Mouse (Mus musculus) forebrain, embryonic 10.5 days (tissue): ENCODE measurements at regions not wholly inside any gene's neighbourhood (a gene's known extent, or its start where the extent isn't known, plus 50 kb on each side); places are given as distances from the start of the nearest gene placed in this dataset.
A peak's percentile ranks its signal among the peaks of the same experiment; 100 is the strongest.

Source experiments
- DNase-seq: peaks from one replicate; pipeline ENCODE4 v3.0.0-alpha.2; 2017; ENCODE audit warnings: low spot score; ENCODE audit errors: extremely low spot score
- H3K27ac ChIP-seq: fragments of 300-500 bp; sonication (generic); 2 replicates; pipeline ENCODE4 v1.5.1; 2016; ENCODE audit warnings: mild to moderate bottlenecking
- H3K27me3 ChIP-seq: fragments of 300-500 bp; sonication (generic); 2 replicates; pipeline ENCODE4 v1.6.1; 2016; ENCODE audit warnings: mild to moderate bottlenecking; ENCODE audit not compliant: poor library complexity, severe bottlenecking
- H3K36me3 ChIP-seq: fragments of 300-500 bp; sonication (generic); replicated peaks from 2 replicates; pipeline ENCODE4 v1.6.1; 2016; ENCODE audit warnings: mild to moderate bottlenecking, moderate library complexity
- H3K4me1 ChIP-seq: fragments of 300-500 bp; sonication (generic); 2 replicates; pipeline ENCODE4 v1.6.1; 2016
- H3K4me3 ChIP-seq: fragments of 300-500 bp; sonication (generic); 2 replicates; pipeline ENCODE4 v1.5.1; 2016; ENCODE audit warnings: mild to moderate bottlenecking, moderate library complexity
- H3K9me3 ChIP-seq: fragments of 300-500 bp; sonication (generic); 2 replicates; pipeline ENCODE4 v1.6.1; 2016; ENCODE audit warnings: mild to moderate bottlenecking, moderate library complexity
- WGBS: fragments of 180-500 bp; shearing (Covaris S2); methylation state at CpG from one replicate; pipeline ENCODE4 v1.1.7; 2016; 5-methylcytosine and 5-hydroxymethylcytosine counted together

- Histone ChIP-seq H3K27me3 (no peaks in the 10 kb centered on the region), H3K9me3 (no peaks in the 10 kb centered on the region), H3K36me3 (no peaks in the 10 kb centered on the region), H3K4me1 (peaks cover 5% of the 10 kb centered on the region), H3K27ac (no peak overlapping the region), H3K4me3 (no peak overlapping the region)
- no peak for DNase-seq
- WGBS: 86% methylated on average over 3 of the region's 3 CpGs
Measured at GRCm38 (mm10) chr8:49845575-49845974, 1001.8 kb upstream of the Tenm3 start.

- no peaks in the 10 kb centered on the region for H3K36me3 ChIP-seq
- peaks cover 11% of the 10 kb centered on the region for H3K4me1 ChIP-seq
- no peak overlapping the region for H3K4me3 ChIP-seq
- DNase-seq: no peak
- peaks cover 4% of the 10 kb centered on the region; the same call in 1 of the 2 replicates for H3K27me3 ChIP-seq
- H3K9me3 ChIP-seq: no peaks in the 10 kb centered on the region
- no peak overlapping the region for H3K27ac ChIP-seq
Measured at GRCm38 (mm10) chr8:49831970-49832369, 988.2 kb upstream of the Tenm3 start.

DNA sequence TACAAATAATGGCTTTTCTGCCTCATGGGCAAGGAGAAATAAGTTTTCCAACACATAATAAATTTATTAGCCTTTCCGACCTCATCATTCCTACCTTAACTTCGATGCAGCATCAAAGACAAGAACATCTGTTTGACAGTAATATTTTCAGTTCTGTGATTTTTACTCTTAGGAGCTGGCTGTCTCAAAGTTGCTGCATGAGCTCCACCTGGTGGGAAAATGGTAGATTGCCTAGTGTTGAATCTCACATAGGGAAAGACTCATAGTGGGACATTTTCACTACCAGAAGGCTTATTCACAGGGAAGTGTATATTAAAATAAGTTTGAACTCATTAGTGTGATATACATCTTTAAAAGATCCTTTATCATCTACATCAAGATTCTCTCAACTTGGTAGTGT lies 985.6 kb upstream of the Tenm3 start:
- H3K4me3 ChIP-seq: no peak overlapping the region
- H3K27me3 ChIP-seq: peaks cover 4% of the 10 kb centered on the region; the same call in 1 of the 2 replicates
- H3K9me3 ChIP-seq: no peaks in the 10 kb centered on the region
- H3K4me1 ChIP-seq: peaks cover 15% of the 10 kb centered on the region
- 32% methylated on average over 2 of the region's 2 CpGs for WGBS
- no peaks in the 10 kb centered on the region for H3K36me3 ChIP-seq
- H3K27ac ChIP-seq: no peak overlapping the region
- peak; percentile 21 for DNase-seq

- Histone ChIP-seq H3K4me1 (peaks cover 20% of the 10 kb centered on the region), H3K36me3 (no peaks in the 10 kb centered on the region), H3K4me3 (no peak overlapping the region), H3K9me3 (no peaks in the 10 kb centered on the region), H3K27ac (no peak overlapping the region), H3K27me3 (peaks cover 4% of the 10 kb centered on the region; the same call in 1 of the 2 replicates)
- no peak for DNase-seq
Measured at GRCm38 (mm10) chr8:49826231-49826630, 982.5 kb upstream of the Tenm3 start.

GRCm38 (mm10) chr8:49825000-49825399 lies 981.2 kb upstream of the Tenm3 start:
- WGBS: 89% methylated on average over 5 of the region's 5 CpGs
- Histone ChIP-seq H3K9me3 (no peaks in the 10 kb centered on the region), H3K27ac (no peak overlapping the region), H3K36me3 (no peaks in the 10 kb centered on the region), H3K4me1 (peaks cover 20% of the 10 kb centered on the region), H3K27me3 (peaks cover 4% of the 10 kb centered on the region; the same call in 1 of the 2 replicates), H3K4me3 (no peak overlapping the region)
- DNase-seq: no peak

DNA sequence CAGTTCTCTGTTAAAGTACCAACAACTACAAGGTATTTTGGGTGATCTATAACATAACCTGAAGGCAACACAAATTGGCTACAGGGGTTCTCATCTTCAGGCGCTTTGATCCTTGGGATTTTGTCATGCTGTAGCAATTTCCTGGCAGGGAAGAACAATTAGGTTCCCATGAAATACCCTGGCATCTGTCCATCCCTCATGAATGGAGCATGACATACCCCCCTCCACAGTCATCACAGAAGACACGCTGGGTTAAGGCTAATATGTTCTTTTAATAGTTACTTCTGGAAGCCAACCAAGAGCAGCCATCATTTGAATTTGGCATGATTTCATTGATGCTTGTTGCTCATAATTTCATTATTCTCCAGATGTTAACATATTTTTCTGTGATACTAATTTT lies 979.0 kb upstream of the Tenm3 start:
- 85% methylated on average over 2 of the region's 2 CpGs for WGBS
- no peak for DNase-seq
- Histone ChIP-seq H3K36me3 (no peaks in the 10 kb centered on the region), H3K27me3 (no peaks in the 10 kb centered on the region; the same call in 1 of the 2 replicates), H3K4me1 (peaks cover 14% of the 10 kb centered on the region), H3K27ac (no peak overlapping the region), H3K4me3 (no peak overlapping the region), H3K9me3 (no peaks in the 10 kb centered on the region)

DNA sequence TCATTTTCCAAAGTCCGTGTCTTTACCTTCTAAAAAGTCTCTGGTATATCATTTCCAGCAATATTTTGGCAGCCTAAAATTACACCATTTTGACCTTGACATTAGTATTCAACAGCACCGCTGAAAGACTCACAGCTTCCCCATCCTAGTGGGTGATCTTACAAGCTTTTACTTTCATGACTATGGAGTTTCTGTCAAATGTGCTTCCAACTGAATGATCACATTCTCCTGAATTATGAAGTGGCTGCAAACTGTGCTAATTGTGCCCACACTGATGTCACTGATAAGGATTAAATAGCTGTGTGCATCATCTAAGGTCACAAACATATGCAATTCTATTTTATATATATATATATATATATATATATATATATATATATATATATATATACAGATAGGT lies 955.5 kb upstream of the Tenm3 start:
- H3K4me1 ChIP-seq: peaks cover 19% of the 10 kb centered on the region
- no peak overlapping the region for H3K4me3 ChIP-seq
- WGBS: 83% methylated on average over 2 of the region's 2 CpGs
- no peak overlapping the region for H3K27ac ChIP-seq
- H3K9me3 ChIP-seq: no peaks in the 10 kb centered on the region
- DNase-seq: no peak
- H3K36me3 ChIP-seq: no peaks in the 10 kb centered on the region
- H3K27me3 ChIP-seq: no peaks in the 10 kb centered on the region

- WGBS: 72% methylated on average over 3 of the region's 3 CpGs
- no peak for DNase-seq
- Histone ChIP-seq H3K27ac (0 out of 2 replicates have a peak overlapping the region, but pooled peaks have one; percentile 15), H3K9me3 (no peaks in the 10 kb centered on the region), H3K36me3 (no peaks in the 10 kb centered on the region), H3K27me3 (no peaks in the 10 kb centered on the region), H3K4me3 (no peak overlapping the region), H3K4me1 (peaks cover 24% of the 10 kb centered on the region)
Measured at GRCm38 (mm10) chr8:49796741-49797140, 953.0 kb upstream of the Tenm3 start.

GRCm38 (mm10) chr8:49794491-49794890 lies 950.7 kb upstream of the Tenm3 start:
- no peak overlapping the region for H3K27ac ChIP-seq
- H3K4me3 ChIP-seq: no peak overlapping the region
- H3K9me3 ChIP-seq: no peaks in the 10 kb centered on the region
- no peaks in the 10 kb centered on the region for H3K27me3 ChIP-seq
- no peak for DNase-seq
- WGBS: 80% methylated on average over 1 of the region's 1 CpGs
- H3K4me1 ChIP-seq: peaks cover 24% of the 10 kb centered on the region
- H3K36me3 ChIP-seq: no peaks in the 10 kb centered on the region

- no peak for DNase-seq
- Histone ChIP-seq H3K27ac (no peak overlapping the region), H3K4me3 (no peak overlapping the region), H3K36me3 (no peaks in the 10 kb centered on the region), H3K4me1 (peaks cover 27% of the 10 kb centered on the region), H3K27me3 (no peaks in the 10 kb centered on the region), H3K9me3 (no peaks in the 10 kb centered on the region)
- WGBS: 52% methylated on average over 4 of the region's 4 CpGs
Measured at GRCm38 (mm10) chr8:49769829-49770228, 926.1 kb upstream of the Tenm3 start.

GRCm38 (mm10) chr8:49738043-49738442 lies 894.3 kb upstream of the Tenm3 start:
- WGBS: 61% methylated on average over 6 of the region's 6 CpGs
- Histone ChIP-seq H3K4me3 (no peak overlapping the region), H3K4me1 (no peaks in the 10 kb centered on the region), H3K9me3 (no peaks in the 10 kb centered on the region), H3K36me3 (no peaks in the 10 kb centered on the region), H3K27me3 (no peaks in the 10 kb centered on the region), H3K27ac (no peak overlapping the region)
- no peak for DNase-seq

DNA sequence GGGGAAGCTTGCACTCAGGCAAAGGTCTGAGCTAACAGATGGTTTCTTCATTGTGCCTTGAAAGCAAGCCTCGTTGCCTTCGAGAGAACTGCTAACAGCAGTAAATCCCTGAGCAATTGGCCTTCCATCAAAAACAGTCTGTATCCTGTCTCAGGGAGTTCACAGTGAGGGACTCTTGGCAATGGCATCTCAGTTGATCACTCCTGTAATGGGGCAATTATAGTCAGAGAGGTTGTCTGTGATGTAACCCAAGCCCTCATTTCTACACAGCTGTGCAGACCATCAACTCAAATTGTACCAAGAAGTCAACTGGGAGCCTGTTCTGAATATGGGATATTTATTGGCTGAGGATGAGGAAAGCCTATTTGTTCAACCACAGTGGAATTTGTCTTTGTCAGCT lies 885.4 kb upstream of the Tenm3 start:
- H3K27me3 ChIP-seq: no peaks in the 10 kb centered on the region
- H3K36me3 ChIP-seq: no peaks in the 10 kb centered on the region
- no peaks in the 10 kb centered on the region for H3K9me3 ChIP-seq
- no peak overlapping the region for H3K4me3 ChIP-seq
- 82% methylated on average over 2 of the region's 2 CpGs for WGBS
- no peaks in the 10 kb centered on the region for H3K4me1 ChIP-seq
- no peak for DNase-seq
- H3K27ac ChIP-seq: no peak overlapping the region

DNA sequence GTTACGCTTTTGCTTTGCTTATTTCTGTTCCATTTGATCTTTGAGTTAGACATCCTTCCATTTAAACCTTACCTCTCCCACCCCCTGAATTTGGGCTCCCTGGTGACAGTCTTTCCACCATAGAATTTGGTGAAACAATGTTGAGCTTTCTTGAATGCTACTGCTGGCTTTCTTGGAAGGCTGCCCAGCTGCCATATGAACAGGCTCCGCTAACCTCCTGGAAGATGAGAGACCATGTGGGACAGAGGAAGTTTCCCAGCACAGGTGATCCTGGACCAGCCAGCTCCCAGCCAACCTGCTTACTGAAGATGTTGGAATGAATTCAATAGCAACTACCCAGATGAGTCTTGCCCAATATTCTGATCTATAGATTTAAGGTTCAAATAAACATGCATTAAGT lies 868.6 kb upstream of the Tenm3 start:
- Histone ChIP-seq H3K27me3 (no peaks in the 10 kb centered on the region), H3K4me3 (no peak overlapping the region), H3K27ac (no peak overlapping the region), H3K9me3 (no peaks in the 10 kb centered on the region), H3K4me1 (no peaks in the 10 kb centered on the region), H3K36me3 (no peaks in the 10 kb centered on the region)
- no peak for DNase-seq
- 92% methylated on average over 2 of the region's 2 CpGs for WGBS

DNA sequence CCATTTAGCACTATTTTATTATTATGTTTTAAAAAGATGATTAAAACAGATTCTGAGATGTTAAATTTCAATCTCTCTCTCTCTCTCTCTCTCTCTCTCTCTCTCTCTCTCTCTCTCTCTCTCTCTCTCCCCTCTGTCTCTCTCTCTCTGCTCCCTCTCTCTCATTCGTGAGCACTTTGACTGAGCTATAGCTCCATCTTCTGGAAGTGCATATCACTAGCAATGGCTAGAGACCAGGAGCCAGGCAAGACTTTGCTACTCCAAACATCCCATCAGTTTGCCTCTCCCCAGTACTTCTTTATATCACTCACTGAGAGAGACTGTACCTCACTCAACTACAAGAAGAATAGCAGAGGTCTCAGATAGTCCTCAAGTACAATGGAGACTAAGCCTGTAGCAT lies 865.0 kb upstream of the Tenm3 start:
- no peaks in the 10 kb centered on the region for H3K36me3 ChIP-seq
- H3K27ac ChIP-seq: no peak overlapping the region
- H3K4me1 ChIP-seq: no peaks in the 10 kb centered on the region
- WGBS: 7% methylated on average over 1 of the region's 1 CpGs
- no peak for DNase-seq
- no peaks in the 10 kb centered on the region for H3K27me3 ChIP-seq
- H3K4me3 ChIP-seq: no peak overlapping the region
- no peaks in the 10 kb centered on the region for H3K9me3 ChIP-seq
